Mouse (Mus musculus) myocyte (in vitro differentiated cells): ENCODE measurements at regions not wholly inside any gene's neighbourhood (a gene's known extent, or its start where the extent isn't known, plus 50 kb on each side); places are given as distances from the start of the nearest gene placed in this dataset.

Experiments
- CEBPB ChIP-seq: IDR thresholded peaks from 2 replicates; pipeline ENCODE4 v1.6.1; 2011; ENCODE audit warnings: mild to moderate bottlenecking, moderate library complexity; ENCODE audit not compliant: poor library complexity, insufficient read depth, severe bottlenecking
- E2F4 ChIP-seq: IDR thresholded peaks from one replicate; pipeline ENCODE4 v1.6.1; 2011; ENCODE audit warnings: mild to moderate bottlenecking, control low read depth, moderate library complexity; ENCODE audit not compliant: insufficient read depth
- MAX ChIP-seq: IDR thresholded peaks from one replicate; pipeline ENCODE4 v1.6.1; 2011; ENCODE audit warnings: low read depth, mild to moderate bottlenecking, control low read depth
- MYOD1 ChIP-seq, 3 experiments: IDR thresholded peaks; one replicate each; pipeline ENCODE4 v1.6.1; 2011; ENCODE audit warnings: control low read depth in 2 of 3, low read depth in 2 of 3, mild to moderate bottlenecking in 2 of 3, moderate library complexity in 1 of 3; ENCODE audit not compliant: insufficient read length in 2 of 3, control insufficient read depth in 1 of 3
- POLR2A ChIP-seq: IDR thresholded peaks from one replicate; pipeline ENCODE4 v1.6.1; 2011; ENCODE audit warnings: low read depth, mild to moderate bottlenecking, control low read depth, moderate library complexity; ENCODE audit not compliant: insufficient read length
- POLR2AphosphoS2 ChIP-seq: IDR thresholded peaks from one replicate; pipeline ENCODE4 v1.6.1; 2011; ENCODE audit warnings: low read depth, control low read depth; ENCODE audit not compliant: insufficient read length
- SRF ChIP-seq: IDR thresholded peaks from one replicate; pipeline ENCODE4 v1.6.1; 2011; ENCODE audit warnings: low read depth; ENCODE audit not compliant: control insufficient read depth, insufficient read length
- TCF12 ChIP-seq: IDR thresholded peaks from one replicate; pipeline ENCODE4 v1.6.1; 2011; ENCODE audit warnings: mild to moderate bottlenecking, control low read depth; ENCODE audit not compliant: poor library complexity, insufficient read depth, severe bottlenecking

DNA sequence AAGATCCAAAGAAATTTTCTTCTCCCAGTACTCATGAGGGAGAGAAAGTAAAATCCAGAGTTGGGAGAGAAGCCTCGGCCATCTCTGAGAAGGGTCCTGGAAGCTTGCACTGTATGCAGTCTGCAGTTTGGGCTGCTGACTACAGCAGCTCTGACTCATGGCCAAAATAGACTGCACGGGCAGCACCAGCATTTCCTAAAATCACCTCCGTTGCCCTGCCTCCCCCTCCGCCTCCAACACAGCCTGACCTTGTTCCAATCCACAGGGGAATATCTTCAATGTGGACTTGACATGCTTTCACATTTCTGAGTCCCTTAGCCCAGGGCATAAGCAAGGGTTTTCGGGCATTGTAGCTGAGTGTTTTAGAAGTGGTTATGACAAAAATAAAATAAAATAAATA lies 441.3 kb downstream of the Nr2f2 start:
- no peak for TF ChIP-seq SRF
- TF ChIP-seq MAX = no peak
- no peak for TF ChIP-seq POLR2AphosphoS2
- TF ChIP-seq POLR2A = no peak
- no peak for TF ChIP-seq TCF12
- no peak for TF ChIP-seq MYOD1 (IDR thresholded peaks at IDR 0.05; ENCODE audit: control insufficient read depth in 1 of 3, insufficient read length in 2 of 3, low read depth in 2 of 3)
- TF ChIP-seq E2F4 = no peak
- TF ChIP-seq CEBPB = no peak
